Mouse (Mus musculus) embryonic fibroblast, embryonic 13.5 days (primary cell): ENCODE measurements at regions not wholly inside any gene's neighbourhood (a gene's known extent, or its start where the extent isn't known, plus 50 kb on each side); places are given as distances from the start of the nearest gene placed in this dataset.

Experiments
- CTCF ChIP-seq: IDR thresholded peaks from 2 replicates; pipeline ENCODE4 v1.5.1; 2011; ENCODE audit warnings: mild to moderate bottlenecking, control low read depth, low read length, moderate library complexity, borderline replicate concordance; ENCODE audit not compliant: insufficient read depth
- POLR2A ChIP-seq: IDR thresholded peaks from 2 replicates; pipeline ENCODE4 v1.6.1; 2011; ENCODE audit warnings: low read depth, mild to moderate bottlenecking, control low read depth, low read length, moderate library complexity

DNA sequence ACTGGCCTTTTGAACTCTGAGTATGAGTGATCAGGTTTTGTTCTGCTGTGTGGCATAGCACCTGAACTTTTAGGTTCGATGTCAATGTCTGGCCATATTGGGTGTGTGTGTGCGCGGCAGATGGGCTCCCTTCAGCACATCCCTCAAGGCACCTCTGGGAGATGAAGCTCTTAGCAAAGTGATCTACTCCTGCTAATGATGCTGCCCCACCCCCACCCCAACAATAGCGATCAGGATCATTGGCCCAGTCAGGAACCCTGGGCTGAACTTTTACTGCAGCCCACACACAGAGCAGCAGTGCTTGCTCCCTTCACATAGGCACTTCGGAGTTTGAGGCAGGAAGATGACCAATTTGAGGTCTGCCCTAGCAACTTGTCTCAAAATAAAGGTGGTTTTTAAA, 141.9 kb upstream of the Lrig1 start:
- TF ChIP-seq CTCF (no peak), POLR2A (no peak)
